ENCODE assay signal across 8 mouse cellular contexts in the genomic region with DNA sequence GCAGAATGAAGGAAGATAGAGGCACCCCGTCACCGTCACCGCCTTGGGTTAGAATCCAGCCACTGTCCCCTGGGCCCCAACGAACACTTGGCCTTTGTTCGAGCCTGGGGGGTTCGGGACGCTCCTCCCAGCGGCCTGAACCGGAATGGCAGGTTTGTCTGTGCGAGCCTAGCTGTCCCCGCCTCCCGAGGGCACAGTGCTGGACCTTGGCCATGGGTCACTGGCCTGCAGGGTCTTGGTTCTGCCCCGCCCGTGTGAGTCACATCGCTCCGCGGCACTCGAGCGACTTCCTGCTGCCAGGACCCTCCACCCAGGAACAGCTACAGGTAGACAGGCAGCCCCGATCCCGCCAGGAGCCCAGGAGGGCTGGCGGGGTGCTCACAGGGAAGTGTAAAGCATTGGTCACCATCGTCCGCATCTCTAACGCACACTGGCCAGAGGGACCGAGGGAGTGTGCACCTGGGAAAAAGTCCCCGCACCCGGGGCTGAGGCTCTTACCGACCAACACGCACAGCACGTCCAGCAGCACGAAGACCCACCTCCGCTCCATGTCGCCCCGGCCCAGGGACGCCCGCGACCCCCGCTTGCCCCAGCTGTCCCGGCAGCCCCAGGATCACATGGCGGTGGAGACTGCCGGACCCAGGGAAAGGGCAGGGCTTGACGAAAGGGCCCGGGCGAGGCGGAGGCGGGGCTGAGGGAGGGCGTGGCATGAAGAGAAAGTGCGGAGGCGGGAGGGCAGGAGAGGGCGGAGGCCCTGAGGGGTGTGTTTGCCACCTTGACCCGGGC. TPM values are rescaled to one million over a fixed set of nuclear protein-coding genes. Genes with fewer than 3 reads are reported as not detected.
DNase-seq lines count a peak whose midpoint lies in the region; ATAC-seq and TF ChIP-seq lines count a peak whose summit lies in the region.

A gene (minus strand): TSS at position 671 of the 786 bp plus-strand sequence.

- DNase-seq in Patski (ENCODE audit: low read depth, low spot score): peak; percentile 6
- DNase-seq in cerebellum, adult 9-10 months: peak; percentile 64
- DNase-seq in forelimb bud, embryonic 11.5 days (ENCODE audit: low read depth, low spot score): peak; percentile 57
- peak; percentile 38 to 56 for DNase-seq in layer of hippocampus, postnatal 10 days (ENCODE audit: low spot score in 2 of 2)
- DNase-seq in lung, postnatal 36 days: peak; percentile 92
- DNase-seq in ovary, postnatal 36 days (ENCODE audit: low spot score): peak; percentile 81
- peak; percentile 80 to 85 for DNase-seq in urinary bladder, adult 18-20 months (ENCODE audit: low spot score in 2 of 2)

- H3K4me3 ChIP-seq in hindbrain, embryonic 12.5 days: peak within 1 kb of the TSS; percentile 60

- POLR2A ChIA-PET in Patski (lab: Charles Lee): no interaction called here

- H3K9me3 ChIP-seq in hindbrain, embryonic 12.5 days (replicated peaks): no peaks in the 10 kb centered on the region

- ATAC-seq in Patski: peak; percentile 89
- peak; percentile 48 for ATAC-seq in hindbrain, embryonic 12.5 days (ENCODE audit: low FRiP score)

- in situ Hi-C loops in Patski (cut with MboI; ENCODE audit: low pct_unique_long_range_greater_than_20kb): no loop called here

- H3K27me3 ChIP-seq in Patski: no peaks in the 10 kb centered on the region
- no peaks in the 10 kb centered on the region; the same call in 1 of the 2 replicates for H3K27me3 ChIP-seq in hindbrain, embryonic 12.5 days

- no peak within 1 kb of the TSS for H3K27ac ChIP-seq in hindbrain, embryonic 12.5 days

- TF ChIP-seq CTCF in Patski (IDR thresholded peaks at IDR 0.05): no peak

- CTCF ChIA-PET in Patski (lab: Charles Lee): no interaction called here

- WGBS in hindbrain, embryonic 12.5 days: under 1% methylated on average over 51 of the region's 52 CpGs

- H3K4me2 ChIP-seq in hindbrain, embryonic 12.5 days (replicated peaks): peak within 1 kb of the TSS; percentile 96

- H3K36me3 ChIP-seq in hindbrain, embryonic 12.5 days: peaks cover 8% of the 10 kb centered on the region; the same call in 1 of the 2 replicates

- peak within 1 kb of the TSS; percentile 63 for H3K9ac ChIP-seq in hindbrain, embryonic 12.5 days

- peaks cover 16% of the 10 kb centered on the region for H3K4me1 ChIP-seq in hindbrain, embryonic 12.5 days

RNA-seq across cellular contexts. Expression of the gene that starts here (rescaled TPM):
- 48.1 TPM for polyA plus RNA-seq in Patski (2021)
- polyA plus RNA-seq in hindbrain, embryonic 12.5 days (2016; fragmentation: Nextera tagmentation; extraction: Ambion mirVana): 13.4 and 14.6 TPM in 2 replicates
- total RNA-seq in layer of hippocampus, postnatal 10 days (2021): 1 to 10 TPM; 4.0 to 4.3 TPM

Comparison
In these comparisons a context has a peak if more than half of its experiments do, and no peak if none do; other contexts are left out.
1. DNase-seq: peak in every context shown above with its lines; median percentile 92 in lung, postnatal 36 days; 82 in urinary bladder, adult 18-20 months; 81 in ovary, postnatal 36 days; 64 in cerebellum, adult 9-10 months; 57 in forelimb bud, embryonic 11.5 days; 47 in layer of hippocampus, postnatal 10 days; 6 in Patski.